In genomic region chr3:51343260-51343659, GRCm38 (mm10) we compare ENCODE assay signal across 14 mouse cellular contexts. TPM values are rescaled to one million over a fixed set of nuclear protein-coding genes. Genes with fewer than 3 reads are reported as not detected.
"Had no signal": no experiment of that assay in that cellular context is flagged by ENCODE, and none has a peak within 500 bp of the region (broad histone marks: within the 10 kb centered on the region; RNA-seq: fewer than 3 reads in every experiment).

No protein-coding gene starts in this region.

- H3K9me3 ChIP-seq: liver, embryonic 15.5 days; lung, embryonic 15.5 days; midbrain, embryonic 13.5 days; neural tube, embryonic 15.5 days had no signal

- ATAC-seq: midbrain, embryonic 13.5 days had no signal

- H3K27ac ChIP-seq: left cerebral cortex, adult 2 months; limb, embryonic 10.5 days; liver, embryonic 15.5 days; lung, embryonic 15.5 days; midbrain, embryonic 13.5 days; neural tube, embryonic 15.5 days; stomach, postnatal 0 days had no signal

- DNase-seq: kidney, postnatal 10 days; kidney, postnatal 4 days; lung, postnatal 36 days; right cerebral cortex, adult 18-20 months; thymus, postnatal 4 days had no signal

- H3K27me3 ChIP-seq: liver, embryonic 15.5 days; lung, embryonic 15.5 days; midbrain, embryonic 13.5 days; neural tube, embryonic 15.5 days had no signal

- H3K36me3 ChIP-seq: limb, embryonic 10.5 days; liver, embryonic 15.5 days; lung, embryonic 15.5 days; midbrain, embryonic 13.5 days; neural tube, embryonic 15.5 days had no signal

- H3K4me3 ChIP-seq: left cerebral cortex, adult 2 months; liver, embryonic 15.5 days; lung, embryonic 15.5 days had no signal

- H3K9ac ChIP-seq: liver, embryonic 15.5 days; lung, embryonic 15.5 days; midbrain, embryonic 13.5 days; neural tube, embryonic 15.5 days had no signal

RNA-seq across cellular contexts. Expression of gene Mgarp, which starts 53.3 kb away (rescaled TPM):
- total RNA-seq: left cerebral cortex, adult 2 months; left cerebral cortex, postnatal 14 days; megakaryocyte progenitor cell, adult 5-6 weeks had no signal
